Mouse (Mus musculus) common myeloid progenitor, adult 5-6 weeks (primary cell): ENCODE data around the gene Phox2a. TPM values are rescaled to one million over a fixed set of nuclear protein-coding genes. Genes with fewer than 3 reads are reported as not detected.

Experiments used
- total RNA-seq: library from RNA; stranded (forward); fragments of 200-1000, 187-1606 nt; gene quantifications from 2 replicates; pipeline ENCODE4 v1.2.3, GENCODE M21; 2017

The Phox2a gene
- total RNA-seq, 1 experiment from 2014 or later: not detected

Other genes starting within 250 kb of the Phox2a start
- not detected in 2 replicates for gene Art2b, start 232.7 kb upstream of the Phox2a start, total RNA-seq
- 29.2 TPM in 2 replicates for gene Clpb, start 154.7 kb upstream of the Phox2a start, total RNA-seq
- gene Inppl1, start 19.9 kb downstream of the Phox2a start, total RNA-seq: 1.0 and 1.8 TPM in 2 replicates
- gene Folr2, start 38.9 kb downstream of the Phox2a start, total RNA-seq: not detected in 2 replicates
- gene Anapc15, start 45.4 kb downstream of the Phox2a start, total RNA-seq: 62.0 and 107 TPM in 2 replicates
- gene Folr1, start 52.5 kb downstream of the Phox2a start, total RNA-seq: not detected in 2 replicates
- gene Lamtor1, start 87.6 kb downstream of the Phox2a start, total RNA-seq: 66.9 and 67.0 TPM in 2 replicates
- gene Tomt, start 88.0 kb downstream of the Phox2a start, total RNA-seq: 0.19 and 0.91 TPM in 2 replicates
- gene Lrrc51, start 115.6 kb downstream of the Phox2a start, total RNA-seq: 1.7 and 3.9 TPM in 2 replicates
- gene Numa1, start 115.8 kb downstream of the Phox2a start, total RNA-seq: 251 and 297 TPM in 2 replicates
- 1.9 and 3.5 TPM in 2 replicates for gene Il18bp, start 200.4 kb downstream of the Phox2a start, total RNA-seq
- 6.6 and 13.2 TPM in 2 replicates for gene Rnf121, start 247.2 kb downstream of the Phox2a start, total RNA-seq
- gene Xndc1, start 247.2 kb downstream of the Phox2a start, total RNA-seq: 27.5 and 43.1 TPM in 2 replicates
- 0.68 and 0.69 TPM in 2 replicates for gene Xntrpc, start 247.4 kb downstream of the Phox2a start, total RNA-seq